Mouse (Mus musculus) MEL (cell line): ENCODE results near the gene Ssna1. TPM values are rescaled to one million over a fixed set of nuclear protein-coding genes. Genes with fewer than 3 reads are reported as not detected.

ENCODE experiments used
- DNase-seq: peaks from one replicate; pipeline ENCODE4 v3.0.0; 2011; ENCODE audit warnings: low read depth, low spot score
- H3K27ac ChIP-seq: 2 replicates; pipeline ENCODE4 v1.5.1; 2012; ENCODE audit warnings: low read depth, mild to moderate bottlenecking, control low read depth, low read length, moderate library complexity; ENCODE audit not compliant: control insufficient read depth
- H3K27me3 ChIP-seq, 2 experiments: fragments of 150-350 bp in 1 of 2; sonication (generic) in 1 of 2; 2 replicates each; pipeline ENCODE4 v1.6.1; 2012; ENCODE audit warnings: low read length in 2 of 2, mild to moderate bottlenecking in 2 of 2, improper control_type of control experiment in 1 of 2, moderate library complexity in 1 of 2; ENCODE audit not compliant: insufficient read depth in 2 of 2, control insufficient read depth in 1 of 2
- H3K36me3 ChIP-seq, 2 experiments: 2 replicates each; pipeline ENCODE4 v1.6.1; 2012 to 2014; ENCODE audit warnings: low read length in 2 of 2, improper control_type of control experiment in 1 of 2, inconsistent platforms in 1 of 2, mild to moderate bottlenecking in 1 of 2; ENCODE audit not compliant: insufficient read depth in 2 of 2, control insufficient read depth in 1 of 2
- H3K4me1 ChIP-seq, 2 experiments: fragments of 150-350 bp in 1 of 2; sonication (generic) in 1 of 2; 2 replicates each; pipeline ENCODE4 v1.6.1; 2012; ENCODE audit warnings: low read length in 2 of 2, improper control_type of control experiment in 1 of 2, mild to moderate bottlenecking in 1 of 2; ENCODE audit not compliant: insufficient read depth in 2 of 2, control insufficient read depth in 1 of 2
- H3K4me3 ChIP-seq, 2 experiments: fragments of 150-350 bp in 1 of 2; sonication (generic) in 1 of 2; 2 replicates each; pipeline ENCODE4 v1.5.1; 2012; ENCODE audit warnings: low read depth in 2 of 2, low read length in 2 of 2, mild to moderate bottlenecking in 2 of 2, moderate library complexity in 2 of 2, control low read depth in 1 of 2, improper control_type of control experiment in 1 of 2; ENCODE audit not compliant: control insufficient read depth in 1 of 2, insufficient read depth in 1 of 2
- H3K79me2 ChIP-seq: 2 replicates; pipeline ENCODE4 v1.6.1; 2012; ENCODE audit warnings: mild to moderate bottlenecking, low read length, moderate library complexity; ENCODE audit not compliant: control insufficient read depth, poor library complexity, insufficient read depth
- H3K9ac ChIP-seq: 2 replicates; pipeline ENCODE4 v1.6.1; 2012; ENCODE audit warnings: low read depth, mild to moderate bottlenecking, control low read depth, low read length, moderate library complexity; ENCODE audit not compliant: control insufficient read depth, poor library complexity, severe bottlenecking
- H3K9me3 ChIP-seq: fragments of 150-350 bp; sonication (generic); replicated peaks from 2 replicates; pipeline ENCODE4 v1.6.1; 2012; ENCODE audit warnings: mild to moderate bottlenecking, low read length, improper control_type of control experiment, moderate library complexity; ENCODE audit not compliant: insufficient read depth
- CHD1 ChIP-seq: IDR thresholded peaks from 2 replicates; pipeline ENCODE4 v1.6.1; 2012; ENCODE audit warnings: low read depth, mild to moderate bottlenecking, inconsistent platforms, low read length, improper control_type of control experiment
- ETS1 ChIP-seq: IDR thresholded peaks from 2 replicates; pipeline ENCODE4 v1.6.1; 2012; ENCODE audit warnings: low read depth, mild to moderate bottlenecking, inconsistent platforms, low read length, improper control_type of control experiment, moderate library complexity
- MYC ChIP-seq: IDR thresholded peaks from 2 replicates; pipeline ENCODE4 v1.6.1; 2011; ENCODE audit warnings: low read depth, mild to moderate bottlenecking, low read length, improper control_type of control experiment, moderate library complexity
- NRF1 ChIP-seq: IDR thresholded peaks from 2 replicates; pipeline ENCODE4 v1.6.1; 2014; ENCODE audit warnings: low read depth, mild to moderate bottlenecking, inconsistent platforms, low read length, improper control_type of control experiment, moderate library complexity; ENCODE audit not compliant: poor library complexity, insufficient read depth, severe bottlenecking
- POLR2A ChIP-seq, 2 experiments: IDR thresholded peaks; 2 replicates each; pipeline ENCODE4 v1.6.1; 2011 to 2012; ENCODE audit warnings: low read length in 2 of 2, mild to moderate bottlenecking in 2 of 2, control low read depth in 1 of 2, improper control_type of control experiment in 1 of 2, low read depth in 1 of 2, moderate library complexity in 1 of 2; ENCODE audit not compliant: control insufficient read depth in 1 of 2, insufficient read depth in 1 of 2, poor library complexity in 1 of 2
- UBTF ChIP-seq: IDR thresholded peaks from 2 replicates; pipeline ENCODE4 v1.6.1; 2012; ENCODE audit warnings: low read depth, mild to moderate bottlenecking, inconsistent platforms, low read length, improper control_type of control experiment, moderate library complexity, borderline replicate concordance; ENCODE audit not compliant: insufficient read depth
- USF1 ChIP-seq: IDR thresholded peaks from 2 replicates; pipeline ENCODE4 v1.6.1; 2014; ENCODE audit warnings: low read depth, mild to moderate bottlenecking, inconsistent platforms, low read length, improper control_type of control experiment, moderate library complexity
- USF2 ChIP-seq, 2 experiments: IDR thresholded peaks; 2 replicates each; pipeline ENCODE4 v1.6.1; 2011 to 2012; ENCODE audit warnings: improper control_type of control experiment in 2 of 2, low read length in 2 of 2, borderline replicate concordance in 1 of 2, inconsistent platforms in 1 of 2, low read depth in 1 of 2, mild to moderate bottlenecking in 1 of 2; ENCODE audit not compliant: insufficient read depth in 1 of 2
- ZKSCAN1 ChIP-seq: IDR thresholded peaks from 2 replicates; pipeline ENCODE4 v1.6.1; 2012; ENCODE audit warnings: low read depth, mild to moderate bottlenecking, inconsistent platforms, low read length, improper control_type of control experiment, moderate library complexity
- polyA plus RNA-seq, 2 experiments: library from polyadenylated mRNA; stranded (reverse) in 1 of 2; unstranded in 1 of 2; fragments of >175 nt in 1 of 2; fragments of >200 nt in 1 of 2; gene quantifications; 2 replicates each; pipeline versions ENCODE4 v1.2.1 to v1.2.4; 2012; ENCODE audit warnings: low replicate concordance in 2 of 2, low read depth in 1 of 2; ENCODE audit not compliant: insufficient read length in 2 of 2, insufficient read depth in 1 of 2, missing spikeins in 1 of 2
- total RNA-seq: library from RNA; depleted of rRNA; stranded (reverse); fragments of 300-350 nt; gene quantifications from 2 replicates; pipeline ENCODE4 v1.2.3, GENCODE M21; 2012

Gene Ssna1
- total and polyA plus RNA-seq, 3 experiments, result 158 to 226 TPM; not detected in 1

- peak; percentile 83 for TF ChIP-seq MYC
- peak; percentile 68 for TF ChIP-seq ETS1
- no peak for TF ChIP-seq UBTF
These were observed 6.2 kb downstream of the Ssna1 start (continued) for GRCm38 (mm10) chr2:25265897-25266656.

GRCm38 (mm10) chr2:25264851-25265250 is 7.4 kb downstream of the Ssna1 start:
- peaks cover 10 to 52% of the 10 kb centered on the region in 2 experiments for H3K4me1 ChIP-seq
- H3K27me3 ChIP-seq, result no peaks in the 10 kb centered on the region
- H3K79me2 ChIP-seq, result peaks cover 55% of the 10 kb centered on the region
- DNase-seq, result no peak
- H3K27ac ChIP-seq, result 0 out of 2 replicates have a peak overlapping the region, but pooled peaks have one; percentile 13
- no peaks in the 10 kb centered on the region for H3K9me3 ChIP-seq
- H3K9ac ChIP-seq, result peak overlapping the region; percentile 93
- no peak for TF ChIP-seq USF2 (IDR thresholded peaks at IDR 0.05; ENCODE audit: borderline replicate concordance in 1 of 2, insufficient read depth in 1 of 2, low read depth in 1 of 2, low read length in 2 of 2)
- no peak for TF ChIP-seq USF1
- TF ChIP-seq ZKSCAN1, result no peak
- no peak for TF ChIP-seq POLR2A (IDR thresholded peaks at IDR 0.05; ENCODE audit: control insufficient read depth in 1 of 2, insufficient read depth in 1 of 2, low read depth in 1 of 2, low read length in 2 of 2, poor library complexity in 1 of 2)
- peaks cover 0 to 36% of the 10 kb centered on the region in 2 experiments; a peak in 2 of 4 replicates for H3K36me3 ChIP-seq
- H3K4me3 ChIP-seq, result peak overlapping the region; percentile 90 to 95

DNA sequence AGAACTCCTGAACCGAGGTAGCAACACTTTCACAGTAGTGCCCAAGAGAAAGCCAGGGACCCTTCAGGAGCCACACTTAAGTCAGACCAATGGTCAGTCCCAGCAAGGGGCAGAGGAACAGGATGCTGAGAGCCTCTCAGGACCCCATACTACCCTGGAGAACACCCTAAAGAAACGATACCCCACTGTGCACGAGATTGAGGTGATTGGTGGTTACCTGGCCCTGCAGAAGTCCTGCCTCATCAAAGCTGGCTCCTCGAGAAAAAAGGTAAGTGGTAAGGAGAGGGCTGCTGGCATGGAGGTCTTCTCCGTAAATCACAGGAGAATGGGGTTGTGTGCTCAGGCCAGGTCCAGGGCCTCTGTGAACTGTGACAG is 8.0 kb downstream of the Ssna1 start:
- DNase-seq, result no peak
- no peaks in the 10 kb centered on the region for H3K27me3 ChIP-seq
- H3K4me1 ChIP-seq, result peaks cover 10 to 52% of the 10 kb centered on the region in 2 experiments
- H3K4me3 ChIP-seq, result peak overlapping the region; percentile 90 to 95
- peaks cover 0 to 36% of the 10 kb centered on the region in 2 experiments; a peak in 2 of 4 replicates for H3K36me3 ChIP-seq
- H3K79me2 ChIP-seq, result peaks cover 55% of the 10 kb centered on the region
- TF ChIP-seq CHD1, result no peak
- TF ChIP-seq, all 39 proteins: peak for 0
- H3K9ac ChIP-seq, result peak overlapping the region; percentile 93
- no peak overlapping the region for H3K27ac ChIP-seq
- no peaks in the 10 kb centered on the region for H3K9me3 ChIP-seq

GRCm38 (mm10) chr2:25263623-25264285 is 8.5 kb downstream of the Ssna1 start:
- peak overlapping the region; percentile 90 to 95 for H3K4me3 ChIP-seq
- TF ChIP-seq CHD1 (0 out of 2 replicates have a peak, but pooled peaks have one; percentile 10), NRF1 (no peak)
- peak overlapping the region; percentile 93 for H3K9ac ChIP-seq
- H3K27me3 ChIP-seq, result no peaks in the 10 kb centered on the region
- no peaks in the 10 kb centered on the region for H3K9me3 ChIP-seq
- DNase-seq, result no peak
- H3K36me3 ChIP-seq, result peaks cover 0 to 36% of the 10 kb centered on the region in 2 experiments; a peak in 2 of 4 replicates
- H3K79me2 ChIP-seq, result peaks cover 55% of the 10 kb centered on the region
- peaks cover 10 to 48% of the 10 kb centered on the region in 2 experiments for H3K4me1 ChIP-seq
- H3K27ac ChIP-seq, result peak overlapping the region; percentile 48; the same call in 1 of the 2 replicates
